Mouse (Mus musculus) kidney, postnatal 14 days (tissue): ENCODE measurements around the gene Skil.

ENCODE experiments used
- DNase-seq: peaks from one replicate; pipeline ENCODE4 v3.0.0; 2022; ENCODE audit warnings: mixed read lengths

Skil gene

GRCm38 (mm10) chr3:31085000-31085399, 9.9 kb upstream of the Skil start:
- no peak for DNase-seq

GRCm38 (mm10) chr3:31088789-31089775, 5.8 kb upstream of the Skil start:
- DNase-seq, result no peak

GRCm38 (mm10) chr3:31089956-31090355, 4.9 kb upstream of the Skil start:
- DNase-seq, result no peak

GRCm38 (mm10) chr3:31093196-31093595, 1.7 kb upstream of the Skil start:
- DNase-seq, result peak; percentile 22

GRCm38 (mm10) chr3:31093627-31094351, 1.1 kb upstream of the Skil start:
- DNase-seq, result peak; percentile 80

- no peak for DNase-seq
Observed at GRCm38 (mm10) chr3:31095179-31095490, 277 bp downstream of the Skil start.

GRCm38 (mm10) chr3:31095491-31096154, 765 bp downstream of the Skil start:
- DNase-seq, result peak; percentile 60

GRCm38 (mm10) chr3:31096155-31097101, 1.6 kb downstream of the Skil start:
- no peak for DNase-seq

- DNase-seq, result no peak
Observed at GRCm38 (mm10) chr3:31097102-31097720, 2.4 kb downstream of the Skil start.

- DNase-seq, result no peak
Observed at GRCm38 (mm10) chr3:31097976-31098375, 3.1 kb downstream of the Skil start.

GRCm38 (mm10) chr3:31098556-31098955, 3.7 kb downstream of the Skil start:
- DNase-seq, result no peak

GRCm38 (mm10) chr3:31100026-31100425, 5.2 kb downstream of the Skil start:
- DNase-seq, result no peak

- no peak for DNase-seq
Observed at GRCm38 (mm10) chr3:31100802-31101201, 5.9 kb downstream of the Skil start.

- no peak for DNase-seq
Observed at GRCm38 (mm10) chr3:31104936-31105335, 10.1 kb downstream of the Skil start.

GRCm38 (mm10) chr3:31106597-31106996, 11.7 kb downstream of the Skil start:
- no peak for DNase-seq

GRCm38 (mm10) chr3:31107674-31108073, 12.8 kb downstream of the Skil start:
- DNase-seq, result no peak

- no peak for DNase-seq
Observed at GRCm38 (mm10) chr3:31109108-31109507, 14.2 kb downstream of the Skil start.

GRCm38 (mm10) chr3:31123098-31123497, 28.2 kb downstream of the Skil start:
- DNase-seq, result no peak

GRCm38 (mm10) chr3:31126303-31126702, 31.4 kb downstream of the Skil start:
- no peak for DNase-seq

- peak; percentile 51 for DNase-seq
Observed at GRCm38 (mm10) chr3:31126848-31127247, 32.0 kb downstream of the Skil start.

GRCm38 (mm10) chr3:31129766-31130165, 34.9 kb downstream of the Skil start:
- DNase-seq, result no peak

GRCm38 (mm10) chr3:31133664-31134063, 38.8 kb downstream of the Skil start:
- DNase-seq, result no peak
